Mouse (Mus musculus): ENCODE results near the gene Tbx2. TPM values are rescaled to one million over a fixed set of nuclear protein-coding genes. Genes with fewer than 3 reads are reported as not detected.

Gene Tbx2
- total and polyA plus RNA-seq, 3 experiments = 0.17 TPM; not detected in 2

GRCm38 (mm10) chr11:85831656-85832230, 608 bp upstream of the Tbx2 start:
- no peak for DNase-seq (ENCODE audit: extremely low read depth)
- Histone ChIP-seq H3K9ac (ENCODE audit: insufficient read depth, low read depth) (no peak overlapping the region), H3K4me1 (ENCODE audit: control insufficient read depth in 1 of 2, insufficient read depth in 2 of 2) (no peaks in the 10 kb centered on the region), H3K36me3 (replicated peaks in 1 of 2; ENCODE audit: control insufficient read depth in 1 of 2, insufficient read depth in 1 of 2, low read length in 1 of 2) (no peaks in the 10 kb centered on the region), H3K4me3 (replicated peaks in 1 of 3; ENCODE audit: low read depth in 2 of 3, low read length in 2 of 3, poor library complexity in 1 of 3) (no peak overlapping the region), H3K4me2 (ENCODE audit: insufficient read depth, low read depth, poor library complexity, severe bottlenecking) (no peak overlapping the region), H3K9me3 (replicated peaks; ENCODE audit: low read length) (peaks cover 28% of the 10 kb centered on the region), H3K79me2 (replicated peaks; ENCODE audit: control insufficient read depth, extremely low read depth, insufficient read depth, poor library complexity, severe bottlenecking) (no peaks in the 10 kb centered on the region), H3K27me3 (replicated peaks) (peaks cover 5% of the 10 kb centered on the region), H3K27ac (ENCODE audit: insufficient read depth, low read depth) (no peak overlapping the region)
- dilution Hi-C loops (cut with MboI; ENCODE audit: extremely low pct_ligation_motif_present, extremely low pct_unique_long_range_greater_than_20kb, low sequenced_read_pairs) (no loop called here), in situ Hi-C loops (cut with MboI; ENCODE audit: low pct_ligation_motif_present, low pct_unique_long_range_greater_than_20kb, low sequenced_read_pairs) (no loop called here)
- TF ChIP-seq POLR2AphosphoS2 (IDR thresholded peaks at IDR 0.05; ENCODE audit: low read depth, low read length) = no peak
- TF ChIP-seq MXI1 (IDR thresholded peaks at IDR 0.05; ENCODE audit: low read depth, low read length) = no peak
- no peak for TF ChIP-seq ZNF384 (IDR thresholded peaks at IDR 0.05; ENCODE audit: low read depth, low read length)

GRCm38 (mm10) chr11:85833081-85833521, 750 bp downstream of the Tbx2 start:
- H3K9ac ChIP-seq (ENCODE audit: insufficient read depth, low read depth) = no peak overlapping the region
- no peaks in the 10 kb centered on the region for H3K4me1 ChIP-seq (ENCODE audit: control insufficient read depth in 1 of 2, insufficient read depth in 2 of 2)
- no peak overlapping the region for H3K4me2 ChIP-seq (ENCODE audit: insufficient read depth, low read depth, poor library complexity, severe bottlenecking)
- dilution Hi-C loops (cut with MboI; ENCODE audit: extremely low pct_ligation_motif_present, extremely low pct_unique_long_range_greater_than_20kb, low sequenced_read_pairs) = no loop called here
- in situ Hi-C loops (cut with MboI; ENCODE audit: low pct_ligation_motif_present, low pct_unique_long_range_greater_than_20kb, low sequenced_read_pairs) = no loop called here
- no peaks in the 10 kb centered on the region for H3K79me2 ChIP-seq (replicated peaks; ENCODE audit: control insufficient read depth, extremely low read depth, insufficient read depth, poor library complexity, severe bottlenecking)
- H3K27me3 ChIP-seq (replicated peaks) = peaks cover 5% of the 10 kb centered on the region
- H3K36me3 ChIP-seq (replicated peaks in 1 of 2; ENCODE audit: control insufficient read depth in 1 of 2, insufficient read depth in 1 of 2, low read length in 1 of 2) = no peaks in the 10 kb centered on the region
- no peak overlapping the region for H3K27ac ChIP-seq (ENCODE audit: insufficient read depth, low read depth)
- H3K4me3 ChIP-seq (replicated peaks in 1 of 3; ENCODE audit: low read depth in 2 of 3, low read length in 2 of 3, poor library complexity in 1 of 3) = no peak overlapping the region
- H3K9me3 ChIP-seq (replicated peaks; ENCODE audit: low read length) = peaks cover 40% of the 10 kb centered on the region
- TF ChIP-seq RCOR1 (conservative IDR thresholded peaks at IDR 0.05; ENCODE audit: low read depth, low read length) = no peak
- no peak for TF ChIP-seq CHD2 (IDR thresholded peaks at IDR 0.05; ENCODE audit: low read length)
- TF ChIP-seq SIN3A (IDR thresholded peaks at IDR 0.05; ENCODE audit: low read length) = no peak
- TF ChIP-seq JUN (IDR thresholded peaks at IDR 0.05; ENCODE audit: insufficient read depth, low read depth, low read length) = no peak
- TF ChIP-seq JUND (conservative IDR thresholded peaks at IDR 0.05; ENCODE audit: low read depth, low read length) = no peak
- no peak for TF ChIP-seq NELFE (IDR thresholded peaks at IDR 0.05; ENCODE audit: low read depth, low read length)
- TF ChIP-seq BHLHE40 (IDR thresholded peaks at IDR 0.05; ENCODE audit: low read depth, low read length) = no peak
- TF ChIP-seq ZC3H11A (IDR thresholded peaks at IDR 0.05; ENCODE audit: low read depth, low read length) = no peak
- no peak for TF ChIP-seq MEF2A (IDR thresholded peaks at IDR 0.05; ENCODE audit: borderline replicate concordance, low read depth, low read length)
- TF ChIP-seq ZKSCAN1 (IDR thresholded peaks at IDR 0.05; ENCODE audit: borderline replicate concordance, low read depth, low read length) = no peak
- no peak for TF ChIP-seq SMC3 (IDR thresholded peaks at IDR 0.05; ENCODE audit: low read depth, low read length)
- no peak for TF ChIP-seq RAD21 (IDR thresholded peaks at IDR 0.05; ENCODE audit: low read depth, low read length)
- no peak for DNase-seq (ENCODE audit: extremely low read depth)
